Comparison of ENCODE assay signal across 22 mouse cellular contexts in genomic region chrX:169473518-169473917, GRCm38 (mm10).
DNase-seq lines count a peak whose midpoint lies in the region; ATAC-seq and TF ChIP-seq lines count a peak whose summit lies in the region.
"Had no signal": no experiment of that assay in that cellular context is flagged by ENCODE, and none has a peak within 500 bp of the region (broad histone marks: within the 10 kb centered on the region; RNA-seq: fewer than 3 reads in every experiment).

No protein-coding gene starts in this region.

- H3K4me1 ChIP-seq in intestine, embryonic 16.5 days (ENCODE audit: control insufficient read depth, insufficient read depth, low read length): no peaks in the 10 kb centered on the region
- no peaks in the 10 kb centered on the region for H3K4me1 ChIP-seq in intestine, embryonic 15.5 days (replicated peaks)
- no peaks in the 10 kb centered on the region for H3K4me1 ChIP-seq in kidney, adult 2 months (ENCODE audit: control insufficient read depth, insufficient read depth, low read length)
- H3K4me1 ChIP-seq in liver, adult 2 months (ENCODE audit: control insufficient read depth, insufficient read depth, low read length): no peaks in the 10 kb centered on the region
- no peaks in the 10 kb centered on the region for H3K4me1 ChIP-seq in liver, embryonic 12.5 days
- H3K4me1 ChIP-seq in intestine, postnatal 0 days (replicated peaks; ENCODE audit: control insufficient read depth, insufficient read depth, low read length): no peaks in the 10 kb centered on the region
- no peaks in the 10 kb centered on the region; the same call in 1 of the 2 replicates for H3K4me1 ChIP-seq in heart, embryonic 12.5 days (replicated peaks)

- no peak overlapping the region for H3K9ac ChIP-seq in intestine, embryonic 16.5 days (ENCODE audit: low read depth, low read length)
- H3K9ac ChIP-seq in intestine, embryonic 15.5 days: no peak overlapping the region
- no peak overlapping the region for H3K9ac ChIP-seq in liver, adult 2 months (ENCODE audit: low read depth, low read length)
- no peak overlapping the region for H3K9ac ChIP-seq in liver, embryonic 12.5 days
- no peak overlapping the region for H3K9ac ChIP-seq in intestine, postnatal 0 days (ENCODE audit: low read depth, low read length)
- H3K9ac ChIP-seq in heart, embryonic 12.5 days: no peak overlapping the region

- no peak for TF ChIP-seq CTCF in kidney, adult 2 months (conservative IDR thresholded peaks at IDR 0.05; ENCODE audit: insufficient read depth, insufficient read length, low read depth, low read length)
- no peak for TF ChIP-seq CTCF in liver, adult 2 months (IDR thresholded peaks at IDR 0.05; ENCODE audit: low read depth, low read length)
- TF ChIP-seq CTCF in intestine, postnatal 0 days (IDR thresholded peaks at IDR 0.05; ENCODE audit: low read depth): no peak

- peak; percentile 0 for DNase-seq in kidney, adult 2 months
- DNase-seq in kidney, postnatal 36 days: no peak
- peak; percentile 7 for DNase-seq in liver, adult 2 months (ENCODE audit: extremely low read depth, low read depth, low spot score)
- DNase-seq: adrenal gland, adult 2 months; adrenal gland, adult 8-10 months; adrenal gland, postnatal 10 days; adrenal gland, postnatal 14 days; adrenal gland, postnatal 25 days; adrenal gland, postnatal 36 days; B cell, adult 2 months; cerebellum, adult 11 months; cerebellum, adult 11-12 months had no signal

- H3K4me2 ChIP-seq in intestine, embryonic 16.5 days (ENCODE audit: low read depth, low read length): no peak overlapping the region
- H3K4me2 ChIP-seq in intestine, embryonic 15.5 days (replicated peaks): no peak overlapping the region
- H3K4me2 ChIP-seq in liver, embryonic 12.5 days: no peak overlapping the region
- no peak overlapping the region for H3K4me2 ChIP-seq in intestine, postnatal 0 days (replicated peaks; ENCODE audit: low read depth)
- no peak overlapping the region for H3K4me2 ChIP-seq in heart, embryonic 12.5 days

- no peak overlapping the region for H3K4me3 ChIP-seq in intestine, embryonic 16.5 days (ENCODE audit: low read length)
- no peak overlapping the region for H3K4me3 ChIP-seq in intestine, embryonic 15.5 days (replicated peaks)
- H3K4me3 ChIP-seq in kidney, adult 2 months (ENCODE audit: insufficient read depth, low read depth, low read length): no peak overlapping the region
- no peak overlapping the region for H3K4me3 ChIP-seq in liver, adult 2 months (ENCODE audit: insufficient read depth, low read depth, low read length)
- H3K4me3 ChIP-seq in liver, embryonic 12.5 days: no peak overlapping the region
- H3K4me3 ChIP-seq in intestine, postnatal 0 days (ENCODE audit: low read depth, low read length): no peak overlapping the region
- no peak overlapping the region for H3K4me3 ChIP-seq in heart, embryonic 12.5 days

- H3K79me2 ChIP-seq in liver, adult 2 months (ENCODE audit: control insufficient read depth, insufficient read depth, low read length): no peaks in the 10 kb centered on the region

- ATAC-seq in intestine, embryonic 16.5 days: 0 out of 2 replicates have a peak, but pooled peaks have one; percentile 53
- no peak for ATAC-seq in intestine, embryonic 15.5 days
- no peak for ATAC-seq in liver, embryonic 12.5 days
- peak; percentile 72 for ATAC-seq in intestine, postnatal 0 days
- no peak for ATAC-seq in heart, embryonic 12.5 days (ENCODE audit: insufficient number of reproducible peaks, low FRiP score)
- ATAC-seq: activated CD4-positive, CD25-positive, alpha-beta regulatory T cell, adult 4 months; CD4-positive, CD25-positive, alpha-beta regulatory T cell, adult 4 months; Patski had no signal

- 67% methylated on average over 2 of the region's 2 CpGs for WGBS in intestine, embryonic 16.5 days
- 78% methylated on average over 2 of the region's 2 CpGs for WGBS in intestine, embryonic 15.5 days
- 64% methylated on average over 2 of the region's 2 CpGs for WGBS in kidney, adult 2 months
- 61% methylated on average over 2 of the region's 2 CpGs for WGBS in liver, adult 2 months
- WGBS in liver, embryonic 12.5 days (ENCODE audit: insufficient replicate concordance): 66% methylated on average over 2 of the region's 2 CpGs
- 60% methylated on average over 2 of the region's 2 CpGs for WGBS in intestine, postnatal 0 days
- WGBS in heart, embryonic 12.5 days: 74% methylated on average over 2 of the region's 2 CpGs

- H3K36me3 ChIP-seq in intestine, embryonic 16.5 days (ENCODE audit: control insufficient read depth, insufficient read depth, low read length): no peaks in the 10 kb centered on the region
- no peaks in the 10 kb centered on the region for H3K36me3 ChIP-seq in intestine, embryonic 15.5 days
- H3K36me3 ChIP-seq in kidney, adult 2 months (ENCODE audit: control insufficient read depth, insufficient read depth, low read length): no peaks in the 10 kb centered on the region
- H3K36me3 ChIP-seq in liver, adult 2 months (ENCODE audit: control insufficient read depth, insufficient read depth, low read length): no peaks in the 10 kb centered on the region
- no peaks in the 10 kb centered on the region for H3K36me3 ChIP-seq in liver, embryonic 12.5 days
- no peaks in the 10 kb centered on the region for H3K36me3 ChIP-seq in intestine, postnatal 0 days (ENCODE audit: control insufficient read depth, insufficient read depth)
- no peaks in the 10 kb centered on the region for H3K36me3 ChIP-seq in heart, embryonic 12.5 days
- H3K36me3 ChIP-seq: G1E had no signal

- H3K9me3 ChIP-seq in intestine, embryonic 16.5 days (ENCODE audit: control insufficient read depth, low read length): no peaks in the 10 kb centered on the region
- H3K9me3 ChIP-seq in intestine, embryonic 15.5 days: no peaks in the 10 kb centered on the region
- no peaks in the 10 kb centered on the region for H3K9me3 ChIP-seq in liver, embryonic 12.5 days (replicated peaks)
- H3K9me3 ChIP-seq in intestine, postnatal 0 days (ENCODE audit: control insufficient read depth): no peaks in the 10 kb centered on the region
- no peaks in the 10 kb centered on the region for H3K9me3 ChIP-seq in heart, embryonic 12.5 days (replicated peaks)
- H3K9me3 ChIP-seq: G1E had no signal

- TF ChIP-seq POLR2A in kidney, adult 2 months (IDR thresholded peaks at IDR 0.05; ENCODE audit: low read depth, low read length): no peak
- no peak for TF ChIP-seq POLR2A in liver, adult 2 months (IDR thresholded peaks at IDR 0.05; ENCODE audit: extremely low read depth, insufficient read depth, low read length)

- no peaks in the 10 kb centered on the region for H3K27me3 ChIP-seq in intestine, embryonic 16.5 days (replicated peaks; ENCODE audit: control insufficient read depth, insufficient read depth, low read length)
- H3K27me3 ChIP-seq in intestine, embryonic 15.5 days (replicated peaks): no peaks in the 10 kb centered on the region
- H3K27me3 ChIP-seq in kidney, adult 2 months (replicated peaks; ENCODE audit: control insufficient read depth, insufficient read depth, low read length): no peaks in the 10 kb centered on the region
- no peaks in the 10 kb centered on the region for H3K27me3 ChIP-seq in liver, adult 2 months (ENCODE audit: control insufficient read depth, insufficient read depth, low read length)
- H3K27me3 ChIP-seq in liver, embryonic 12.5 days (replicated peaks): no peaks in the 10 kb centered on the region
- H3K27me3 ChIP-seq in intestine, postnatal 0 days (replicated peaks; ENCODE audit: control insufficient read depth, insufficient read depth, low read length): no peaks in the 10 kb centered on the region
- no peaks in the 10 kb centered on the region for H3K27me3 ChIP-seq in heart, embryonic 12.5 days (replicated peaks)
- H3K27me3 ChIP-seq: CH12.LX, Patski had no signal

- H3K27ac ChIP-seq in intestine, embryonic 16.5 days (ENCODE audit: low read length): no peak overlapping the region
- no peak overlapping the region for H3K27ac ChIP-seq in intestine, embryonic 15.5 days
- no peak overlapping the region for H3K27ac ChIP-seq in kidney, adult 2 months (ENCODE audit: insufficient read depth, low read depth, low read length)
- no peak overlapping the region for H3K27ac ChIP-seq in liver, adult 2 months (replicated peaks; ENCODE audit: insufficient read depth, low read depth, low read length)
- H3K27ac ChIP-seq in liver, embryonic 12.5 days: no peak overlapping the region
- H3K27ac ChIP-seq in intestine, postnatal 0 days (ENCODE audit: low read depth, low read length): no peak overlapping the region
- H3K27ac ChIP-seq in heart, embryonic 12.5 days (ENCODE audit: poor library complexity, severe bottlenecking): no peak overlapping the region

Comparison
In these comparisons a context has a peak if more than half of its experiments do, and no peak if none do; other contexts are left out.
1. ATAC-seq: peak in intestine, embryonic 16.5 days (single experiment) and intestine, postnatal 0 days (single experiment); none in intestine, embryonic 15.5 days (single experiment), liver, embryonic 12.5 days (single experiment) and heart, embryonic 12.5 days (single experiment).
2. DNase-seq: peak in kidney, adult 2 months (single experiment) and liver, adult 2 months (single experiment); none in kidney, postnatal 36 days (0 of 2).